Mouse (Mus musculus): ENCODE measurements around the gene Nfatc2.

DNA sequence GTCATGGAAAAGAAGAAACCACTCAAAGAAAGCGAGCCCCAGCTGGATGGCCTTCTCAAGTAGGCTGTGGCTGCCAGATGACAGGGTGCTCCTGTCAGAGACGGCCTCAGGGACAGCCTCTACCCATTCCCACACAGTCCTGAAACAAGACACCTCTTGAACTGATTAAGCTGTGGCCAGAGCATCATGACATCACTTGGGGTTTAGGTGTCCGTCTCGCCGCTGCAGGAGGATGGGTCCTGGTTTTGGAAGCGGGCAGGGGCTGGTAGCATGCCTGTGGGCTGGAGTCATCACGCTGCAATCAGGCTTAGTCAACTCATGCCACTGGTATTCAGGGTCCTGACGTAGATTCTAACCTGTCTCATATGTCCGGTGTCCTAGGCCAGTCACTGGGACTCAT, 142.9 kb downstream of the Nfatc2 start:
- no peak for TF ChIP-seq CTCF (IDR thresholded peaks at IDR 0.05; ENCODE audit: control insufficient read depth, insufficient read depth, insufficient read length)
- no peak for TF ChIP-seq USF1 (IDR thresholded peaks at IDR 0.05; ENCODE audit: low read depth)
- peak; percentile 79 for TF ChIP-seq CEBPB (IDR thresholded peaks at IDR 0.05; ENCODE audit: low read depth)
- peak; percentile 54 for TF ChIP-seq MAX (IDR thresholded peaks at IDR 0.05)
- TF ChIP-seq MYOG (IDR thresholded peaks at IDR 0.05; ENCODE audit: control insufficient read depth, extremely low read depth, insufficient read length) = no peak

Data from C2C12 (cell line).